Mouse (Mus musculus) testis, adult 2 months (tissue): Measurements from ENCODE around the gene Bcl2.

Experiments
- CTCF ChIP-seq: fragments of 200-500 bp; IDR thresholded peaks from 2 replicates; pipeline ENCODE4 v1.5.1; 2012; ENCODE audit warnings: low read depth, mild to moderate bottlenecking, inconsistent platforms, low read length, moderate library complexity; ENCODE audit not compliant: control insufficient read depth, insufficient read depth, insufficient replicate concordance
- POLR2A ChIP-seq: fragments of 200-500 bp; IDR thresholded peaks from 2 replicates; pipeline ENCODE4 v1.6.1; 2012; ENCODE audit warnings: low read depth, mild to moderate bottlenecking, inconsistent platforms, low read length, moderate library complexity; ENCODE audit not compliant: control insufficient read depth

DNA sequence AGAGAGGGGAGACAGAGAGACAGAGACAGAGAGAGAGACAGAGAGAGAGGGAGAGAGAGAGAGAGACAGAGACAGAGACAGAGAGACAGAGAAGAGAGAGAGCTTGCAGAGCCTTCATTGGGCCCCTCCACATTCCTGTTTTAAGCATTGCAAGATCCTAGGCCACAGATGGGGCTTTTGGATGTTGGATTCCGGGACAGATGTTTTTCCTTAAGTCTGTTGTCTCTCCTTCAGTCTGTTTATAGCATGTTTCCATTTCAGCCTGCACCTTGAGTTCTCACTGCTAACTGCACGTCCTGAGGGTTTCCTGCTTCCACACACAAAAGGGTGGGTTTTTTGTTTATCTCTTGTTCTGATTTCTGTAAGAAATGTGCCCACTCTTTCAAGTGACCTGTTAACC is 77.4 kb downstream of the Bcl2 start:
- TF ChIP-seq CTCF (no peak), POLR2A (no peak)
